Mouse (Mus musculus): ENCODE measurements around the gene Rpl39l.
A peak's percentile ranks its signal among the peaks of the same experiment; 100 is the strongest.
"Not testable (repeated sequence)": the region's sequence is repeated elsewhere in the genome, so short reads cannot be mapped to it uniquely, and the experiment has no call there.

The Rpl39l gene

DNA sequence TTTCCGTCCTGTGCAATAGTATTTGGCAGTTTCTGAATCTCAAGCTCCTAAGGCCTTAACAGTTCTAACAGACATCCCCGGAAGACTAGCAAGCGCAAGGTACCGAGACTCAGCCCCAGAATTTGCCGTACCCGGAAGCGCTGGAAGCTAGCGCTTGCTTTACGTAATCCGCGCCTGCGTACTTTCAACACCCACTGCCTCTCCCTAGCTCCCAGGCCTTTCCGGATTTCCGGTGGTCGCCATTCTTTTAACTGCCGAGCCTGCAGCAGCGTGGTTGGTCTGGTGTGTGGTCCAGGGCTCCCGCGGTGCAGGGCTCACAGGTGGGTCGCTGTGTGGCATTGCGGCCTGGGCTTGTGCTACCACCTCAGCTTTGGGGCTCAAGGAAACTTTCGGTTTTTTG lies at the start of gene Rpl39l:
Rpl39l (plus strand) TSS at position 222 of the 400 bp plus-strand sequence.
- no peak for DNase-seq

DNA sequence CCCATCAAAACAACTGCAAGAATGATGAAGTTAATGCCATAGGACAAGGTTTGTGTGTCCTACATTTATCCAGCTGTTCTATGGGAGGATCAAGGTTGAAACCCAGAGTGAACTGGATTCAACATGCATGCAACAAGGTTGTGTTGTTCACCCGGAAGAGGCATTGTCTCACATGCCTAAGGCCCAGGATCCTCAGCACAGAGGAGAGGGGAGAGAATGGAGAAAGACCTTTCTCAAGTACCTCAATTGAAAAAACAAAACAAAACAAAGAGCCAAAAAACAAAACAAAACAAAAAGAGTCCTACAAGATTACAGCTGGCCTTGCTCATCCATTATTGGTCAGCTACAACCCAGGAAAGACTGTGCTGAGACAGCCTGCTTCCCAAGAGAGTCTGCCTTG lies 42.4 kb upstream of the Rpl39l start:
- no peak for DNase-seq

- no peak for DNase-seq
These were observed 40.7 kb upstream of the Rpl39l start for GRCm38 (mm10) chr16:10129052-10129911.

- DNase-seq: no peak
These were observed 26.9 kb upstream of the Rpl39l start for GRCm38 (mm10) chr16:10143166-10143565.

- DNase-seq: no peak
These were observed 22.6 kb upstream of the Rpl39l start for GRCm38 (mm10) chr16:10147401-10147800.

DNA sequence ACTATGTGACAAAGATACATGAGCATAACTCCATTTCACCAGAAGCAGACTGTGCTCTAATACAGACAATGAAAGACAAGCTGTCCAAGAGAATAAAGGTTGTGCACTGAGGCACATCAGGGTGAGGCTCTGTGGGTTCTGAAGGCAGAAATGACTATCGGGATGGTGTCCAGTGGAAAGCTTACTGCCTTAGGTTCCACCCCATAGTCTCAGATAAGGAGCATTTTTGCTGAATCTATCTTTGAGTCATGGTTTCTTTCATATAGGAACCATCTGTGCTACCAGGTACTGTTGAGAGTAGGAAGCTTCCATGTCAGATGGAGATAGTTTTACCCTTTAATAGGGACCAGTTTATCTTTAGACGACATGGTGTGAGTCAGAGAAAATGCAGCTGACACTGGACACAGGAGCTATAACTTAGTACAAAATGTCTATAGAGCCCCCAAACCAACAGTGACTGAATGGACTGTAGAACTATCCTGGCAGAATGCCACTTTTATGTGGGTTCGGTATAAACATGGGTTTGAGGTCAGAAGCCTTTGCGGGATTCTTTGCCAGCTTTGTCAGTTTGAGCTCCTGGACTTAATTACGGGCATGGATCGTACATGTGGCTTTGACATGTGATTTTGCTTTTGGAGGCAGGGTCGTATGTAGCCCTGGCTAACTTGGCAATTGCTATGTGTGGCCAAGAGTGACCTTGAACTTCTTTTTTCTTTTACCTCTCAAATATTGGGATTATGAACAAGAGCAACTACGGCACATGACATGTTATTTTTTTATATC lies 712 bp upstream of the Rpl39l start:
- no peak for DNase-seq

GRCm38 (mm10) chr16:10171276-10171675 lies 1.2 kb downstream of the Rpl39l start:
- DNase-seq: no peak

GRCm38 (mm10) chr16:10172179-10172820 lies 2.3 kb downstream of the Rpl39l start:
- no peak for DNase-seq

GRCm38 (mm10) chr16:10187461-10187860 lies 17.4 kb downstream of the Rpl39l start:
- DNase-seq: not testable (repeated sequence)

DNA sequence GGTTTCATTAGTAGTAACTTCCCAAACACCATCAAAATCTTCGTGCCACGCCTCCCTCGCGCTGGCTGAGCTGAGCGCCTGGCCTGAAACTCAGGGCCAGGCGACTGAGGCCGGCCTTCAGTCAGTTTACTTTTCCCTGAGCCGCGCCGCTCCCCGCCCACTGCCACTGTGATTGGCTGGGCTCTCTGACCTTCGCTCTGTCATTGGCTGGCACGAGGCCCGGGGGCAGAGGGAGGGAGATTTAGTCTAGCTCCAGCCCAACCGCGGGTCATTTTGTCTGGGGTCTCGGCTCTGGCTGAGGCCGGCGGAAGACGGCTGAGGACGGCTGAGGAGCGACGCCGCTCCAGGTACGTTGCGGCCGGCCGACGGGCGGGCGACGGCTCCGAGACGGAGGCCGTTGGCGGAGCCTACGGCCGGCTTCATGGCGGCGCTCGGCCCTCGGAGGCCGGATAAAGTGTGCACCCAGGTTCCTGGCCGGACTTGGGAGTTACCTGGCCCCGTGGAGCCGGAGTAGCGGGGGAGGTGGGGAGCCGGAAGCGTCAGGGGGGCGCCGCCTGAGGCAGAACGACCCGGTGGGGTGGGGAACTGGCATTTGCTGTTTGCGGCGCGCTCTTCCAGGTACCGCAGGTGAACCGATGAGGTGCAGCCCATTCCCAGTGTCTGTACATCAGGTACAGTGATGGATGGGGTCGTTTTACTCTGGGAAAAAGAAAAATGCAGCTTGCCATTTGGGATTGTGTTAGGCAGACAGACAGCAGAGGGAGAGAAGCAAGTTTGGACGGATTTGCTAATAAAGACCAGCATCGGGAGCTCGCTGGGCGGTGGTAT lies 22.9 kb downstream of the Rpl39l start, which contains the start of gene Atf7ip2:
Atf7ip2 (plus strand) TSS at position 34 of the 828 bp plus-strand sequence.
- peak; percentile 84 to 87 for DNase-seq

GRCm38 (mm10) chr16:10208777-10209176 lies 38.8 kb downstream of the Rpl39l start:
- no peak for DNase-seq

DNA sequence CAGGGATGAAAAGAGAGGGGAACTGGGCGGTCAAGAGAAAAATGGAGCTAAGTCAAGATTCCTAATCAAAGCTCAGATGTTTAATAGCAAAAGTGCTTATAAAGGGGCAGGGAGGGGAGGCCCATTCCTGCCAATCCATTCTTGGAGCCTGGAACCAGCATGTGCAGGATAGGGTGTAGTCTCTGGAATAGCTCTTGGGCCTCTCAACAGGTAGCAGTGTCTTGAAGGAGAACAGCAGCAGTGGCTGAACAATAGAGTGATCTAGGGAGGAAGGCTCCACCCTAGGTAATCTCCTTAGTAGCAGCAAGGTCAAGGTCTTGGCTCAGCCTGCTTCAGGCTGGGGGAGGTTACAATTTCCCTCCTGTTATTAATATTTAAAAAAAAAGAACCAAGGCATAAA lies 46.3 kb downstream of the Rpl39l start:
- DNase-seq: not testable (repeated sequence)

- not testable (repeated sequence) for DNase-seq
These were observed 47.0 kb downstream of the Rpl39l start for GRCm38 (mm10) chr16:10217020-10217419.

Data from lung, adult 18-20 months (tissue).